Mouse (Mus musculus): ENCODE measurements around the gene Fam69b. TPM values are rescaled to one million over a fixed set of nuclear protein-coding genes. Genes with fewer than 3 reads are reported as not detected.
"Not testable (repeated sequence)": the region's sequence is repeated elsewhere in the genome, so short reads cannot be mapped to it uniquely, and the experiment has no call there.

Gene Fam69b
- total RNA-seq, 2 experiments from 2014 or later = 69.1 to 81.4 TPM

DNA sequence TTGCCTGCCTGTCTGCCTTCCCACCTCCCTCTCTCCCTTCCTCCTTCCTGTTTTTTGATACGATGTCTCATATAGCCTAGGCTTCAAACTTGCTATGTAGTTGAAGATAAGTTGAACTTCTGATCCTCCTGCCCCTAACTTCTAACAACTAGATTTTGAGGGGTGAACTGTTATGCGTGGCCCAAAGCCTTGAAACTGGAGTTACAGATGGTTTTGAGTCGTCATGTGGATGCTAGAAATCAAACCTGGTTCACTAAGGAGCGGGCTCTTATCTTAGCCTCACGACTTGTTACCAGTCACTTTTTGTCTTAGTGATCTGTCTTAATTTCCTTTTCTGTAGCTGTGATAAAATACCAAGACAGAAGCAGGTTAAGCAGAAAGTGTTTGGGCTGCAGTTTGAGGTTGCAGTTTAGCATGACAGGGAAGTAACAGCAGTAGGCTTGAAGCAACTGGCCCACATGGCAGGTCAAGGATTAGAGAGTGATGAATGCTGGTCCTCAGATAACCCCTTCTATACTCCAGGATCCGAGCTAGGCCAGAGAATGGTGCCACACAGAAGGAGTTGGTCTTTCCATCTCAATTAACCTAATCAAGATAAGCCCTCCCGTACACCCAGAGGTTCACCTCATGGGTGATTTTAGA, 12.9 kb downstream of the Fam69b start:
- DNase-seq (ENCODE audit: low spot score in 2 of 2) = no peak
- intact Hi-C loops (cut with DNase I) = loop anchor here (5.0 kb wide), 1 partner anchor 261 kb away; the partner anchor contains the start of gene Surf6

DNA sequence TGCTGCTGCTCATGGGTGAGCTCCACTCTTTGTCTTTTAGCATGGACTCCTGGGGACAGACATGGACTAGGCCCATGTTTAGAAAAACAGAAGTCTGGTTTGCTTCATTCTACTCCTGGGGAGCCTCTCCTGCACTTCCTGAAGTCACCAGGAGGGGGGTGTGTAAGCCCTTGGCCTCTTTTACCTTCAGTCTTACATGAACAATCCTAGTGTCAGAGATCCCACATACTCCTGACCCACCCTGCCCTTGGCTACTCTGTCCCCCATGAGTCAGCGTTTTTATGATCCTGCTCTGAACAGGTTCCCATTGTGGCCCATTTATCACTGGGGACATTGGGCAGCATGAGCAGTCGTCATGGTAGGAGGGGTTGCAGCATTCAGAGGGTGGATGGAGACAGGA, 15.7 kb downstream of the Fam69b start:
- DNase-seq (ENCODE audit: low spot score in 2 of 2) = no peak
- intact Hi-C loops (cut with DNase I) = loop anchor here (5.0 kb wide), 1 partner anchor 258 kb away; the partner anchor contains the start of gene Surf6

DNA sequence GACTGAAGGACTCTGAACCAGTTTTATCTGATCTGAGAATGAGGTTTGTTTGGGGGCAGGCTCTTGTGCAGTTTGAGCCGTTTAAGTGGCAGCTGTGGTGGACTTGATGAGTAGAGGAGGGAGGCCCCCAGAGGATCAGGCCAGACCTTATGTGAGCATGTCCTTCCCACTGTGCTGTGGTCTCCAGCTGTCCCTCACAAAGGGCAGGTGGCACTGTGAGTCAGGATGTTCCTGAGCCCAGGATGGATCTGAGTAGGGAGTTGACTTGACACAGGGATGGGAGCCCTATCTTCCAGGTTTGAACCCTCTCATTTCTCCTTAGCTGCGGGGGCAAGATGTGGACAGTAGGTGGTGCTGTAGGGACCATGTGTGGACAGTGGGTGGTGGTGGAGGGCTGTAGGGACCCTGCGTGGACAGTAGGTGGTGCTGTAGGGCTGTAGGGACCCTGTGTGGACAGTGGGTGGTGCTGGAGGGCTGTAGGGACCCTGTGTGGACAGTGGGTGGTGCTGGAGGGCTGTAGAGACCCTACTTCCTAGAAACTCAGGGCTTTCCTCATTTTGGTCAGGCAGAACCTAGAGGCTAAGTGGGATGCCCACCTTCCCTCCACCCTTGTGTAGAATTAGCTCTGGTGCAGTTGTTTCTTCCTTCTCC, 18.5 kb downstream of the Fam69b start:
- intact Hi-C loops (cut with DNase I) = loop anchor here (5.0 kb wide), 1 partner anchor 391 kb away; no protein-coding TSS in a partner anchor
- DNase-seq (ENCODE audit: low spot score in 2 of 2) = peak; percentile 68 to 69

DNA sequence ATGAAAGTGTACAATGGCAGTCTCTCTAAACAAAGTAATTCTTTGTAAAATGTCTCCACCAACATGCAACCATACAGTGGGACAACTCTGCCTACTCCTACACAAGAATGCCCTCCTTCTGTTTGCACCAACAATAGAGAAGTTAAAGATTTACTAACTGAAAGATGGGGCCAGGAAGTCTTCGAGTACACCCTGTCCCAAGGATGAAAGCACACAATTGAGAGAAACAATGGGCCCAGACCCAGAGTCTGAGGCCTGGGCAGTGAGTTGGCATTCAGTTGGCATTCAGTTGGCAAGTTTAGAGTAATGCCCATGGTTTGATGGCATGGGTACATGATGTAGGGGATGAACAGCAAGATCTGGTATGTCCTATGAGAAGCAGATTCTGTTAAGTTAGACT, 26.4 kb downstream of the Fam69b start:
- no peak for DNase-seq (ENCODE audit: low spot score in 2 of 2)

DNA sequence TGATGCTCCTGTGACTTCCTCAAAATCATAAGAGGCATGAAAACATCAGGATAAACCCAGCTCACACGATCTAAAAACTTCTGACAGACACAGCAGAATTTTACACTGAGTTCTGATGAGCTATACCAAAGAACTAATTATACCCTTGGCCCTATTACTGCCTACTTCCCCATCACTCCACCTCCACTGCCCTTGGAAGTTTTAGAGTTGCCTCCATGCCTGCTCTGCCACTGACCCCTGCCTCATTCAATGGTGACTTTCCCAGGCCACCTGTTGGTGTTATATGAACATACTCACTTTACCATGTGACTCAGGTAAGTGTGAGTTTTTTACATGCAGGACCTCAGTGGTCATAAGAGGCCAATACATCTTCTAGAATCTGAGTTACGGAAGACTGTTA, 29.2 kb downstream of the Fam69b start:
- no peak for DNase-seq (ENCODE audit: low spot score in 2 of 2)
- intact Hi-C loops (cut with DNase I) = no loop called here

More for the DNA sequence above, 26.4 kb downstream of the Fam69b start:
- intact Hi-C loops (cut with DNase I) = no loop called here

DNA sequence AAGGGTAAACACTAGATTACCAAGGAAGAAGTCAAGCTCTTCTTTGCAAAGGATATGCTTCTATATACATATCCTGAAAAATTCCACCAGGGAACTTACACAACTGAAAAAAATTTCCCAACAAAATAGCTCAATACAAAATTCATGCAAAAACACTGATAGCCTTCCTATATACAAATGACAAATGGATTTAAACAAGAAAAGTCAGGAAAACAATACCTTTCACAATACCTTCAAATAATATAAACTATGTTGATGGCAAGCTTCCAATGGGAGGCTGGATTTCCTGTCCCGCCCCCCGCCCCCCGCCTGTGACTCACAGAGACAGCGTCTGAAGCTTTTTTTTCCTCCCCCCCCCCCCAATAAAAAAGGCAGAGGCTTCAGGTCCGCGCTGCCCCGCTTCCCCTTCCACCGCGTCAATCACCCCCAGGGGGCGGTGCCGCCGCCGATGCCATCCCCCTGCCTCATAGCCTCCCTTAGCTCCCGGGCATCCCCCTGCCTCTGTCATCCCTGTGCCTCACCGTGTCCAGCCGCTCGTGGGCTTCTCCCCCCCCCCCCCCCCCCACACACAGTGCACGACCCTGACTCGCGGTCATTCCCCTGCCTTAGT, 33.0 kb downstream of the Fam69b start:
- intact Hi-C loops (cut with DNase I) = no loop called here
- no peak for DNase-seq (ENCODE audit: low spot score in 2 of 2)

DNA sequence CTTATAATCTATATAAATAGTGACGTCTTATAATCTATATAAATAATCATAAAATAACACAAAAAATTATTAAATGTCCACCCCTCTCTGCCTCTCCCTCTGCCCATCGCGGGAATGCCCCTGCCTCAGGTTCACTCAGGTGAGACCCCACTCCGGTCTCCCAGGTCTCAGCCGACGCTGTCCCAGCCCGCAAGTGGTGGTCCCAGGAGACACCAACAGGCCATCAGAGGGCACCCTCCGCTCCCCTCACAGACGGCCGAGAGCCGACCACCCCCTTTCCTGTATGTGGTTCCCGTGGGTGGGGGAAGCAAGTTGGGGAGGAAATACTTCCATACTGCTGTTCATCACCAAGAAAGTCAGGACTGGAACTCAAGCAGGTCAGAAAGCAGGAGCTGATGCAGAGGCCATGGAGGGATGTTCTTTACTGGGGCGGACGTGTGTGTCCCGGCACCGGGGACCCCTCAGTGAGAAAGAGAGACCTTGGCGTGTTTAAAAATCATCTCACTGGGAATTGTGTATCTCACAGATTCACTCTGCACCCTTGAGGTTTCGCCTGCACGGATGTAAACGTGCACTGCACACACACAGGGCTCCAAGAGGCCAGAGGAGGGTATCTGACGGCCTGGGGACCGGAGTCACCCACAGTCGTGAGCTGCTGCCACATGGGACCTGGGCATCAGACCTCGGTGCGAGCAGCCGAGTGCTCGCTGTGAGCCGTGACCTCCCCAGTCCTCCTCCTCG, 33.7 kb downstream of the Fam69b start:
- no peak for DNase-seq (ENCODE audit: low spot score in 2 of 2)
- intact Hi-C loops (cut with DNase I) = no loop called here

DNA sequence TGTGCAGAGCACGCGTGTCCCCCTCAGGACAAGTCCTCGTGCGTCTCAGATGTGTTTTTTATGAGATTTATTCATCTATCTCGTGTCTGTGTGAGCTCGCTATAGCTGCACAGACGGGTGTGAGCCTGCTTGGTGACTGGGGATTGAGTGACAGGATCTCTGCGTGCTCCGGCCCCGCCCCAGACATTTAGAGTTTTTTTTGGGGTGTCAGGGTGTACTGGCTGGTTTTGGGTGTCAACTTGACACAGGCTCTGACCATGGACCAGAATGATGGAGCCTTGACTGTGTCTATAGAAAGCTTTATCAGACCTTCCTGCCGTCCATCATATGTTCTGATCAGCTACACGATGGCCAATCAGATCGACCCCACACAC, 34.2 kb downstream of the Fam69b start:
- no peak for DNase-seq (ENCODE audit: low spot score in 2 of 2)
- intact Hi-C loops (cut with DNase I) = no loop called here

DNA sequence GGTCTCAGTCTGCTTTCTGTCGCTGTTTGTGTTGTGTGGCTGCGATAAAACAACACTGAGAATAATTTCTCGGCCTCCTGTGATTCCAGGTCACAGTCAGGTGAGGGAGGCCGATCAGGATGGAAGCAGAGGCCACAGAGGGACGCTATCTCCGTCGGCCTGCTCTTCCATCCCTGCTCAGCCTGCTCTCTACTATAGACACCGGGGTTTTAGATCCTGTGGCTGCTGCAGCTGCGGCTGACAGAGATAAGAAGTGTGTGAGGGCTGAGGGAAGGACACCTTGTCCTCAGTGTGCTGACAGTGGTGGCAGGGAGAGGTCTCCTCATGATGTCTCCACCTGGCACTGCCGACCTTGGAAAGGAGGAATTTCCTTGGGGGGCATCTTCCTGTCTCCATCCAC, 34.9 kb downstream of the Fam69b start:
- no peak for DNase-seq (ENCODE audit: low spot score in 2 of 2)
- intact Hi-C loops (cut with DNase I) = no loop called here

DNA sequence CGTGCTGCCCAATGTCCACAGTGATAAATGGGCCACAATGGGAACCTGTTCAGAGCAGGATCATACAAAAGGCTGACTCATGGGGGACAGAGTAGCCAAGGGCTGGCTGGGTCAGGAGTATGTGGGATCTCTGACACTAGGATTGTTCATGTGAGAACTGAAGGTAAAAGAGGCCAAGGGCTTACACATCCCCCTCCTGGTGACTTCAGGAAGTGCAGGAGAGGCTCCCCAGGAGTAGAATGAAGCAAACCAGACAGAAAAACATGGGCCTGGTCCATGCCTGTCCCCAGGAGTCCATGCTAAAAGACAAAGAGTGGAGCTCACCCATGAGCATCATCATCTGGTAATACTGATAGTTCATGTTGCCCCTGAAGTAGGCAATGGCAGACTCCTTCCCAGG, 35.3 kb downstream of the Fam69b start:
- DNase-seq (ENCODE audit: low spot score in 2 of 2); intact Hi-C loops (cut with DNase I): not testable (repeated sequence)

DNA sequence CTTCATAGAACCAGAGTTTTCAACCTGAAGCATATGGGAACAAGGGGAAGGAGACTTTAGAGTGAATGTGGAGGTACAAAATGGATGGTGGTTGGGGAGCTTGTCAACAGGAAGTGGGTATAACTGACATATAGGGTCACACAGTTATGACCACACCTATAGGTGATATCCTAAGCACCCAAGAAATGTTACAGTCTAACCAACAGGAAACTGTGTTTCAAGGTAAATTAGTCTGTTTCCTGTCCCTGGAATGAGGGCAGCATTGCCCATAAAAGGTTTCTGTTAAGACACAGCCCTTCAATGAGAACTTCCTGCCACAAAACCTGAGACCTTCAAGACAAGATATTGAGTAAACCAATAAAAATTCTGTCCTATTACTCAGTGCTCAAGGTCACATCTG, 40.5 kb downstream of the Fam69b start:
- no peak for DNase-seq (ENCODE audit: low spot score in 2 of 2)
- intact Hi-C loops (cut with DNase I) = no loop called here

DNA sequence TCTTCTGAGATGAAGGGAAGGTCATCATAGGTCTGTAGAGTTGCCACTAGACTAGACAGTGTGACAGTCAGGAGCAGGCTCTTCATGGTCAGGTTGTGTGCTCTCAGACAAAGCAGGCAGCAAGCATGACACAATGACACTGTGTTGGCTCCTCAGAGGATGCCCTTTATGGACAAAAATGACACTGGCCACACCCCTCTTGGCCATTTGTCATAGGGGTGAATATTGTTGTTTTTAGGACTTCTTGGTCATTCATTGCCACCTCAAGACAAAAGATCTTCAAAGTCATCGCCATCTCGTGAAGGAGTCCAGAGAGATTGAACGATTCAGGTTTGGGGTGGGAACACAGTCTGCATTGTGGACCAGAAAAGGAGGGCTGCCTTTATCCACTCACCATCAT, 42.9 kb downstream of the Fam69b start, which contains the start of gene Lcn4:
Lcn4 (minus strand) TSS at position 101 of the 400 bp plus-strand sequence.
- no peak for DNase-seq (ENCODE audit: low spot score in 2 of 2)
- intact Hi-C loops (cut with DNase I) = no loop called here

Small RNA genes lying within 50 kb of the gene (microRNA-seq; reads per million reads assigned to microRNA genes)
- gene Mir126a (not detected), gene Mir126b (not detected)

Other genes starting within 250 kb of the Fam69b start
- gene Snapc4, start 247.8 kb upstream of the Fam69b start, total RNA-seq (2021) = 10 to 100 TPM; 54.0 to 71.0 TPM
- 100 to 1,000 TPM; 138 to 162 TPM for gene Entr1, start 239.1 kb upstream of the Fam69b start, total RNA-seq (2021)
- 10 to 100 TPM; 91.4 to 91.9 TPM for gene Pmpca, start 239.1 kb upstream of the Fam69b start, total RNA-seq (2021)
- gene Inpp5e, start 219.3 kb upstream of the Fam69b start, total RNA-seq (2021) = 10 to 100 TPM; 22.5 to 26.6 TPM
- 10 to 100 TPM; 39.0 to 52.3 TPM for gene Sec16a, start 183.2 kb upstream of the Fam69b start, total RNA-seq (2021)
- 10 to 100 TPM; 24.5 to 28.5 TPM for gene Notch1, start 111.8 kb upstream of the Fam69b start, total RNA-seq (2021)
- 10 to 100 TPM; 61.6 to 85.2 TPM for gene Egfl7, start 48.4 kb upstream of the Fam69b start, total RNA-seq (2021)
- gene Gm20532, start 41.8 kb upstream of the Fam69b start, total RNA-seq (2021) = not detected
- gene Agpat2, start 24.0 kb upstream of the Fam69b start, total RNA-seq (2021) = 1 to 10 TPM; 1.5 to 1.6 TPM
- gene Lcn4, start 42.8 kb downstream of the Fam69b start, total RNA-seq (2021) = not detected
- not detected for gene Abo, start 236.5 kb downstream of the Fam69b start, total RNA-seq (2021)

Measured in left cerebral cortex, postnatal 36 days (tissue).